In genomic region chr2:75315341-75315740, GRCm38 (mm10) we compare ENCODE assay signal across 25 mouse cellular contexts.
DNase-seq lines count a peak whose midpoint lies in the region; ATAC-seq and TF ChIP-seq lines count a peak whose summit lies in the region.
"Had no signal": no experiment of that assay in that cellular context is flagged by ENCODE, and none has a peak within 500 bp of the region (broad histone marks: within the 10 kb centered on the region; RNA-seq: fewer than 3 reads in every experiment).

No protein-coding gene starts in this region.

- WGBS in lung, embryonic 14.5 days: 14% methylated on average over 7 of the region's 7 CpGs
- WGBS in neural tube, embryonic 12.5 days: 22% methylated on average over 7 of the region's 7 CpGs
- WGBS in limb, embryonic 10.5 days: 19% methylated on average over 7 of the region's 7 CpGs

- 0 out of 2 replicates have a peak overlapping the region, but pooled peaks have one; percentile 12 for H3K4me2 ChIP-seq in lung, embryonic 14.5 days
- H3K4me2 ChIP-seq in neural tube, embryonic 12.5 days (replicated peaks): no peak overlapping the region
- H3K4me2 ChIP-seq: embryonic facial prominence, embryonic 12.5 days; forebrain, embryonic 13.5 days; forebrain, embryonic 15.5 days had no signal

- ATAC-seq in lung, embryonic 14.5 days (ENCODE audit: insufficient read depth): peak; percentile 47; the same call in 1 of the 2 replicates
- ATAC-seq in neural tube, embryonic 12.5 days (ENCODE audit: low FRiP score, low read depth): no peak
- ATAC-seq: activated CD4-positive, CD25-positive, alpha-beta regulatory T cell, adult 4 months; CD4-positive, CD25-positive, alpha-beta regulatory T cell, adult 4 months; forebrain, embryonic 13.5 days; forebrain, embryonic 15.5 days; Patski had no signal

- no peak overlapping the region for H3K27ac ChIP-seq in lung, embryonic 14.5 days (ENCODE audit: low read depth)
- 0 out of 2 replicates have a peak overlapping the region, but pooled peaks have one; percentile 0 for H3K27ac ChIP-seq in neural tube, embryonic 12.5 days
- peak overlapping the region; percentile 61 for H3K27ac ChIP-seq in limb, embryonic 10.5 days
- H3K27ac ChIP-seq: embryonic facial prominence, embryonic 10.5 days; embryonic facial prominence, embryonic 12.5 days; forebrain, embryonic 13.5 days; forebrain, embryonic 15.5 days had no signal

- H3K4me1 ChIP-seq in lung, embryonic 14.5 days (ENCODE audit: insufficient read depth): no peaks in the 10 kb centered on the region; the same call in 1 of the 2 replicates
- H3K4me1 ChIP-seq in neural tube, embryonic 12.5 days: peaks cover 15% of the 10 kb centered on the region
- peaks cover 61% of the 10 kb centered on the region for H3K4me1 ChIP-seq in limb, embryonic 10.5 days
- H3K4me1 ChIP-seq: embryonic facial prominence, embryonic 10.5 days; embryonic facial prominence, embryonic 12.5 days had no signal

- peak; percentile 16 for DNase-seq in embryo, embryonic 10.5 days (ENCODE audit: low spot score)
- no peak for DNase-seq in embryo, embryonic 10 days (ENCODE audit: low spot score)
- DNase-seq in lung, embryonic 14.5 days: peak; percentile 65
- DNase-seq in lung, adult 18-20 months: no peak
- no peak for DNase-seq in neural tube, embryonic 10.5 days (ENCODE audit: extremely low spot score, low spot score)
- peak; percentile 44 for DNase-seq in limb, embryonic 10.5 days (ENCODE audit: low spot score)
- DNase-seq: adrenal gland, adult 8-10 months; adrenal gland, postnatal 14 days; adrenal gland, postnatal 36 days; B cell, adult 2 months; cerebellum, adult 11-12 months; cerebellum, adult 2 months; cerebellum, adult 9-10 months; cerebellum, postnatal 10 days; cerebellum, postnatal 25 days had no signal

- H3K9me3 ChIP-seq in lung, embryonic 14.5 days (ENCODE audit: low read depth, low read length): no peaks in the 10 kb centered on the region
- H3K9me3 ChIP-seq in neural tube, embryonic 12.5 days: no peaks in the 10 kb centered on the region
- no peaks in the 10 kb centered on the region for H3K9me3 ChIP-seq in limb, embryonic 10.5 days (replicated peaks)
- H3K9me3 ChIP-seq: embryonic facial prominence, embryonic 10.5 days; embryonic facial prominence, embryonic 12.5 days; forebrain, embryonic 13.5 days; forebrain, embryonic 15.5 days; G1E had no signal

- no peaks in the 10 kb centered on the region for H3K36me3 ChIP-seq in lung, embryonic 14.5 days (ENCODE audit: insufficient read depth)
- no peaks in the 10 kb centered on the region for H3K36me3 ChIP-seq in neural tube, embryonic 12.5 days
- H3K36me3 ChIP-seq in limb, embryonic 10.5 days: no peaks in the 10 kb centered on the region
- H3K36me3 ChIP-seq: embryonic facial prominence, embryonic 10.5 days; embryonic facial prominence, embryonic 12.5 days; forebrain, embryonic 15.5 days; G1E had no signal

- H3K4me3 ChIP-seq in lung, embryonic 14.5 days (ENCODE audit: low read depth, low read length): no peak overlapping the region
- no peak overlapping the region for H3K4me3 ChIP-seq in neural tube, embryonic 12.5 days
- H3K4me3 ChIP-seq in limb, embryonic 10.5 days: no peak overlapping the region
- H3K4me3 ChIP-seq: embryonic facial prominence, embryonic 10.5 days; embryonic facial prominence, embryonic 12.5 days; forebrain, embryonic 13.5 days; forebrain, embryonic 15.5 days had no signal

- no peak overlapping the region for H3K9ac ChIP-seq in lung, embryonic 14.5 days
- no peak overlapping the region for H3K9ac ChIP-seq in neural tube, embryonic 12.5 days
- H3K9ac ChIP-seq: embryonic facial prominence, embryonic 12.5 days; forebrain, embryonic 13.5 days; forebrain, embryonic 15.5 days had no signal

- H3K27me3 ChIP-seq in lung, embryonic 14.5 days (ENCODE audit: insufficient read depth, low read length): peaks cover 19% of the 10 kb centered on the region; the same call in 1 of the 2 replicates
- no peaks in the 10 kb centered on the region for H3K27me3 ChIP-seq in neural tube, embryonic 12.5 days (replicated peaks)
- peaks cover 6% of the 10 kb centered on the region; the same call in 1 of the 2 replicates for H3K27me3 ChIP-seq in limb, embryonic 10.5 days (ENCODE audit: low read depth, poor library complexity, severe bottlenecking)
- H3K27me3 ChIP-seq: CH12.LX; forebrain, embryonic 13.5 days; forebrain, embryonic 15.5 days had no signal

- no peak for TF ChIP-seq CTCF in lung, embryonic 14.5 days (IDR thresholded peaks at IDR 0.05; ENCODE audit: low read depth)

Comparison
In these comparisons a context has a peak if more than half of its experiments do, and no peak if none do; other contexts are left out.
1. DNase-seq: peak in embryo, embryonic 10.5 days (single experiment), lung, embryonic 14.5 days (single experiment) and limb, embryonic 10.5 days (single experiment); none in embryo, embryonic 10 days (single experiment), lung, adult 18-20 months (0 of 2) and neural tube, embryonic 10.5 days (single experiment).